Mouse (Mus musculus): Measurements from ENCODE around the gene Baz1b. TPM values are rescaled to one million over a fixed set of nuclear protein-coding genes. Genes with fewer than 3 reads are reported as not detected.
"Not testable (repeated sequence)": the region's sequence is repeated elsewhere in the genome, so short reads cannot be mapped to it uniquely, and the experiment has no call there.

The Baz1b gene
- total RNA-seq, 2 experiments from 2014 or later, result 29.0 to 39.2 TPM

DNA sequence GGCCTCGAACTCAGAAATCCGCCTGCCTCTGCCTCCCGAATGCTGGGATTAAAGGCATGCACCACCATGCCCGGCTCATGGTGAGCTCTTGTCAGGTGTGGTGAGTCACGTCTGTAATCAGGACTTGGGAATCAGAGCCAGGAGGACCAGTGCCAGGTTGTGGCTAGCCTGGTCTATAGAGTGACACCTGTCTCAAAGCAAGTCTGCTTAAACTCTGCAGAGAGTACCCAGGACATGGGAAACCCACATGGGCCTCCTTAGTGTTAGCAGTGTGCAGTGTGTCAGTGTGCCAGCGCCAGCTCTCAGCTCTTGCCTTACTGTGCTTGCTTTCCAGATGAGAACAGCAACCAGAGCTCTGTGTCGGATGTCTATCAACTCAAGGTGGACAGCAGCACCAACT, 7.4 kb upstream of the Baz1b start:
- no peak for DNase-seq

GRCm38 (mm10) chr5:135180796-135181195, 6.3 kb upstream of the Baz1b start:
- DNase-seq, result no peak

- DNase-seq, result no peak
Observed at GRCm38 (mm10) chr5:135181776-135182175, 5.3 kb upstream of the Baz1b start.

- no peak for DNase-seq
Observed at GRCm38 (mm10) chr5:135183131-135183861, 3.8 kb upstream of the Baz1b start.

DNA sequence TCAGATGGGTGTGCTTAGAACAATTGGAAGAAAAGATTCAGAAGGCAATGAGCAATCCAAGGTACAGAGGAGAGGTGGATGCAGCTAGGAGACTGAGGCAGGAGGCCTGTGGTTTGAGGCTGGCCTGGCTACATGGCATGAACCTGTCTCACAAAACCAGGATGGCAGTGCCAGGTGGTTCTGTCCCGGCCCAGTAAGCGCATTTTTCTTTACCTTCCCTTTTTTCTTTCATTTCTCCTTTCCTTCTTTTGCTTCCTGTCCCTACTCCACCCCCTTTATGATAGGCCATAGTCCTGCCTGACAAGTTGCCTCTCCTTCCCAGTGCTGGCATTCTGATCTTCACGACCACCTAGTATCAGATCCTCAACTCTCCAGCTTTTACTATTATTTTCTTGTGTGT, 2.0 kb upstream of the Baz1b start:
- no peak for DNase-seq

GRCm38 (mm10) chr5:135185596-135185995, 1.5 kb upstream of the Baz1b start:
- DNase-seq, result no peak

DNA sequence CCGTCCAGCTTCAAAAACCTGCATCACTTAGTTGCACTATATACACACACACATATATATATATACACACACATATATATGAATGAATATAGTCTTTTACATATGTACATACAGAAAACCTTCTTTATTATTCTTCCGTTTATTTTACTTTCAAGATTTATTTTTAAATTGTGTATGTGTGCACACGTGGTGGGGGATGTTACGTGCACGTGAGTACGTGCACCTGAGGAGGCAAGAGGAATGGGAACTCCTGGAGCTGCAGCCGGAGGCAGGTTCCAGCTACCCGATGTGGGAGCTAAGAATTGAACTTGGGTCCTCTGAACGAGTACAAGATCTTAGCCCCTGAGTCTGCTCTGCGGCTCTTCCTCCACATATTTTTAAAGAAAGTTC, 838 bp upstream of the Baz1b start:
- DNase-seq, result no peak

DNA sequence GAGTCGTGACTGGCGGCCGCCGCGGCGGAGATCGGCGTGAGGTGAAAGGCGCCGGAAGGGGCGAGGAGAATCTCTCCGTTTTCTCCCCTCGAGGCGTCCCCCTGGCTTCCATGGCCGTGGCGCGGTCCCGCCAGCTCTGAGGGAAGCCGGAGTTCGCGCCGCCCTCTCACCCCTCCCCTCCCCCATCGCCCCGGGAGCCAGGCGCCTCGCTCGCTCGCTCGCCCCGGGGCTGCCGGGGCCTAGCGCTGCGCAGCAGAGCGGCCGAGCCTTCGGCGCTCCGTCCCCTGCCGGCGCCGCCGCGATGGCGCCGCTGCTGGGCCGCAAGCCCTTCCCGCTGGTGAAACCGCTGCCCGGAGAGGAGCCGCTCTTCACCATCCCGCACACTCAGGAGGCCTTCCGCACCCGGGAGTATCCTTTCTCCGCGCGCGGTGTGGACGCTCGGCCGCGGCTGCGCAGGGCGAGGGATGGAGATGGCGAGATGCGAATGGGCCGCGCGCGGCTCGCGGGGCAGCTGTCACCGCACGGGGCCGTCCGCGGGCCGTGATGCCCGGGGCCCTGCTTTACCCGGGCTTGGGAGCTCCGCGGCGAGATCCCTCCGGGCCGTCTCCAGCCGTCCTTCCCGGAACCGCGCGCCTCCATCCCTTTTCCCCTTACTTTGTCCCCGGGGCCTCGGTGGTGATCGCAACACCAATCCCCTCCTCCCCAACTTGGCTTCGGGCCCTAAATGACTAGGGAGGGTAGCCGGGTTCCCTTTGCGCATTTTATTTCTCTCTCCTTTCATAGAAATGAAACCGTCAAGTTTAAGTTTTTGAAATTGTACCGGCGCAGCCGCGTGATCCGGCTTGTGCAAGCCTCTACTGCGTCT, 517 bp downstream of the Baz1b start:
- peak; percentile 80 for DNase-seq

DNA sequence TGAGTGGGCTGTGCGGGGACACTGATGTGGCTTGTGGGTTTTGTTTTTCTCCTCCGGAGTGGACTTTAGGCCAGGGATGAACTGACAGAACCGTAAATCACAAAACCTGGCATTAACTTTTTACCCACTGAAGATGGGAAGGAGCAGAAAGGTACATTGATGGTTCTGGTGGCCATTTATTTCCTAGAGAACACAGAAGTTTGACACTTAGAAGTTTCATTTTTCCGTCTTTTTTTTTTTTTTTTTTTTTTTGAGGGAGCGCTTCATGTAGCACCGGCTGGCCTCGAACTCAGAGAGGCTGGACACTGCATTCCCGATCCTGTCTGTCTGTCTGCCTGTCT, 1.1 kb downstream of the Baz1b start:
- DNase-seq, result no peak

GRCm38 (mm10) chr5:135189281-135190022, 2.4 kb downstream of the Baz1b start:
- DNase-seq, result no peak

DNA sequence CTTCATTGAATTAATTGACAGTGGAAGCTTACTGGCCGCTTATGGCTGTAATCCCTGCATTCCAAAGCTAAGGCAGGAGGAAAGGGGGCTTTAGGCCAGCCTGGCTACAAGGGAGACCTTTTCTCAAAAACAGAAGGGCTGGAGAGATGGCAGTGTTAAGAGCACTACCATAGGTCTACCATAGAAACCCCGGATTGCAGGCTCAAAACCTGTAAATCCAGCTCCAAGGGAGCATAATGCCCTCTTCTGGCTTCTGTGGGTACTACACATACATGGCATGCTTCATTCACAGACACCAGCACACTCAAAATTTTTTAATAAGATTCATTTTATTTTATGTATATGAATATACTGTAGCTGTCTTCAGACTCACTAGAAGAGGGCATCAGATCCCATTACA, 4.6 kb downstream of the Baz1b start:
- DNase-seq, result peak; percentile 52

GRCm38 (mm10) chr5:135192431-135192830, 5.4 kb downstream of the Baz1b start:
- no peak for DNase-seq

DNA sequence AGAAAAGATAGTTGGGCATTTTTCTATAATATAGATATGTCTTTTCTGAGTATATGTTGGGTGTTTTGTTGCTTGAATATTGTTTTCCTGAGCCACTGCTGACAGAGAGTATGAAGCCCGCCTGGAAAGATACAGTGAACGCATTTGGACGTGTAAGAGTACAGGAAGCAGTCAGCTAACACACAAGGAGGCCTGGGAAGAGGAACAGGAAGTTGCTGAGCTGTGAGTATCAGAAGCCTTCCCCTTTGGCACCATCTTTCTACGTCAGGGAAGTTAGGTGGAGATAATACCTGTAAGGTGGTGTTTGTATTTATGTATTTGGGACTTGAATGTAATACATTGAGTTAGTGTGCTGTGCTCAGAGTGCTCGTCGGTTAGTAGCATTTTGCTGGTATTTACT, 9.3 kb downstream of the Baz1b start:
- DNase-seq, result no peak

DNA sequence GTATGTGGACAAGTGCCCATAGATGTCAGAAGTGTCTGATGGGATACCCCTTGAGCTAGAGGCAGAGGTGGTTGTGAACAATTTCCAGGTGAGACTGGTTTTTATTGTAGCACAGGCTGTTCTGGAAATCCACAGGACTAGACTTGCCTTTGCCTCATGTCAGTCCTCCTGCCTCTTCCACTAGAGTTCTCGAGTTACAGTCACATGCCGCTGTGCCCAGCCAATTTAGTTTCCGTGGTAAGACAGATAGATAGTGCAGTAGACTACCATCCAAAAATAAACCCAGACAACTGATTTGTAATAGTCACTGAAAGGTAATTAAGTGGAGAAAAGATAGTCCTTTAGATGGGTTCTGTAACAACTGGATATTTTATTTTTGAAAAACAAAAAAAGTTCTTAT, 15.7 kb downstream of the Baz1b start:
- no peak for DNase-seq

- no peak for DNase-seq
Observed at GRCm38 (mm10) chr5:135208197-135208596, 21.1 kb downstream of the Baz1b start.

GRCm38 (mm10) chr5:135216871-135217270, 29.8 kb downstream of the Baz1b start:
- no peak for DNase-seq

DNA sequence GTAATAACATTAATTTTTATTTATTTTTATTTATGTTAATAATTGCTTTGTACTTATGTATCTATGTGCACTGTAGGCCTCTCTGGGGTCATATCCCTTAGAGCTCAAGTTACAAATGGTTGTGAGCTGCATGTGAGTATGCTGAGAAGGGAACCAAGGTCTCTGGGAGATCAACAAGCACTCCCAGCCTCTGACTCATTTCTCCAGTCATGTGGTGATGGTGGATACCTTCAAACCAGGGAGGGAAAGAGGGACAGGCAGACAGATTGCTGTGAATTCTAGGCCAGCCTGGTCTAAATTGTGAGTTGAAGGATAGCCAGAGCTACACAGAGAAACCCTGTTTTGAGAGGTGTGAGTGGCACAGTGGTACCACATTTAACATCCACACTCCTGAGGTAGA, 33.9 kb downstream of the Baz1b start:
- no peak for DNase-seq

DNA sequence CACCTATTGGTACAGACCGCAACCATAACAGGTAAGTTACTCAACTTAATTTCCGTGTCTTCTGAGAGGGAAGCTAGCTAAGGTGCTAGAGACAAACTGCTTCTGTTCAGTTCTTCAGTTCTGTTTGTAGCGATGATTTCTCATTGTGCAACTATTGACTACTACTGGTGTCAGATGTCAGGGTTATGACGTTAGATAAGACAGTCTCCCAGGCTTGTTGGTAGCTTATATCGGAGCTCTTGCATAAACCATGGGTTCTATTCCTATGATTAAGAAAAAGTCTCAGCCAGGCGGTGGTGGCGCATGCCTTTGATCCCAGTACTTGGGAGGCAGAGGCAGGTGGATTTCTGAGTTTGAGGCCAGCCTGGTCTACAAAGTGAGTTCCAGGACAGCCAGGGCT, 35.0 kb downstream of the Baz1b start:
- DNase-seq, result no peak

DNA sequence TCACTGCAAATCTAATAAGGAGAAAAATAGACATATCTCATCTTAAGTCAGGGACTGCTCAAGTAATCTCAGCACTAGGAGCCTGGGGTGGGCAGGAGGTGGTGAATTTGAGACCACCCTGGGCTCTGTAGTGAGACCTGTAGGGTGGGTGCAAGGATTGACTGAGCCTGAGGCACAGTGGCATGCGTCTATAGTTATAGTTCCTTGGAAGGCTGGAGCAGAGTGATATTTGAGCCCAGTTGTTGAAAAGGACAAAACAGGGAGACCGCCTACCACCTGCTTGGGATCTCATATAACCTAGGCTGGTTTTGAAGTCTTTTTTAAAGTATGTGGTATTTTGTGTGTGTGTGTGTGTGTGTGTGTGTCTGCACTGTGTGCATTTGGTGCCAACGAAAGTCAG, 37.1 kb downstream of the Baz1b start:
- no peak for DNase-seq

DNA sequence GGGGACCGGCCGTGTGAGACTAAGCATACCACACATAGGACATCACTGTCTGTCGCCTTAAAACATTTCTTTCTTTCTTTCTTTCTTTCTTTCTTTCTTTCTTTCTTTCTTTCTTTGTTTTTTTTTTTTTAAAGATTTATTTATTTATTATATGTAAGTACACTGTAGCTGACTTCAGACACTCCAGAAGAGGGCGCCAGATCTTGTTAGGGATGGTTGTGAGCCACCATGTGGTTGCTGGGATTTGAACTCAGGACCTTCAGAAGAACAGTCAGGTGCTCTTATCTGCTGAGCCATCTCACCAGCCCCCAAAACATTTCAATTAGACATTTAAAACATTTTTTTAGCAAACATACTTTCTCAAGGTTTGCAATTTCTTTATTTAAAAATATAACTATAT, 38.8 kb downstream of the Baz1b start:
- DNase-seq, result not testable (repeated sequence)

DNA sequence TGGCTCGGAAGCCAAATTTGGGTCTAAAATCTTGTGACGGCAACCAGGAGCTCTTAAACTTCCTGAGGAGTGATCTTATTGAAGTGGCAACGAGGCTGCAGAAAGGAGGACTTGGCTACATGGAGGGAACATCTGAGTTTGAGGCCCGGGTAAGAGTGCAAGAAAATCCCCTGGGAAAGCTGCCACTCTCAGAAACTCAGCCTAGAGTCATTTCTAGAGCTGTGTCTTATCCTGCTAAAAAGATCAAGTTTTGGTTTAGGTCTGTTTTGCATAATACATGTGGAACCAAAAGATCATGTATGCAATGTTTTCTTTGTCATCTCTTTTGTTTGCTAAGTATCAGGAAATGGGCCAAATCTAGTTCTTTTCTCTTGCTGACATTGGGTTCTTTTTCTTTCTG, 43.1 kb downstream of the Baz1b start:
- DNase-seq, result no peak

DNA sequence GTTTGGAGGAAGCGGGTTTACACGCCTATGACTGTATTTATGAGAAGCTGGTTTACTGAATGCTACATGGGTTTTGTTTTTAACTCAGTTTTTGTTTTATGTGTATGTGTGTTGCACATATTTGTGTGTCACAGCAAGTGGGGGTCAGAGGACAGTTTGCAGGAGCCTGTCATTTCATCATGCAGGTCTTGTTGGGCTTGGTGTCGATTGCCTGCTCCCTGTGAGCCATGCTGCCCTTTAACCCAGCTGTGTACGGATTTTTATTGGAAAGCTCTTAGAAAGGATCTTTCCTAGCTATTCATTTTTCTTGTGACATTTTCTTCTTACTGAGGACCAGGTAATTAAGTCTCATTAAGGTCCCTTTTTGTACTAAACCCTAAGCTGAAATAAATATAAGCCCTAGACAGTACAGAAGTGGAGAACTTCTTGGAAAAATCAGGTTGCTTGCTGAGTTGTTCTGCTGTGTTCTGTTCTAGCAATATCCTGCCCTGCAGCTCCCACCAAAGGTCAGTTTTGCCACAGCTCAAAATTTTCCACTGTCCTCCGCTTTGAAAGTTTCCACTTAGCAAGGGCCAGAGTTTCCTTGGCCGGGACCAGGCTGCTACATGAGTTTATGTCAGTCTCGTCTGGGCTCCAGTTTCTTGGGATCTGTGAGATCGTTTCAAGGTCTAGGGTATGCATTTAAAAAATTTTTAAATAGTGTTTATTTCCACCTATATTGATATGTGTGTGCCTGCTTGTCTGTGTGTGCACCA, 46.3 kb downstream of the Baz1b start:
- DNase-seq, result no peak
